Mouse (Mus musculus) retina, postnatal 1 day (tissue): ENCODE data around the gene Nfkbie.
A peak's percentile ranks its signal among the peaks of the same experiment; 100 is the strongest.

Experiments
- DNase-seq: peaks from one replicate; pipeline ENCODE4 v3.0.0-alpha.2; 2012

Nfkbie gene

GRCm38 (mm10) chr17:45584096-45584896, 28.8 kb downstream of the Nfkbie start:
- no peak for DNase-seq

GRCm38 (mm10) chr17:45584939-45585678, 29.6 kb downstream of the Nfkbie start:
- DNase-seq, result peak; percentile 87

GRCm38 (mm10) chr17:45585725-45586448, 30.4 kb downstream of the Nfkbie start:
- no peak for DNase-seq

GRCm38 (mm10) chr17:45586449-45586837, 30.9 kb downstream of the Nfkbie start:
- DNase-seq, result no peak

- DNase-seq, result no peak
Measured at GRCm38 (mm10) chr17:45588370-45588769, 32.9 kb downstream of the Nfkbie start.

- no peak for DNase-seq
Measured at GRCm38 (mm10) chr17:45589236-45589635, 33.7 kb downstream of the Nfkbie start.

- no peak for DNase-seq
Measured at GRCm38 (mm10) chr17:45589844-45590243, 34.3 kb downstream of the Nfkbie start.

GRCm38 (mm10) chr17:45590410-45590809, 34.9 kb downstream of the Nfkbie start:
- no peak for DNase-seq

GRCm38 (mm10) chr17:45591701-45592605, 36.5 kb downstream of the Nfkbie start:
- DNase-seq, result peak; percentile 16

- DNase-seq, result no peak
Measured at GRCm38 (mm10) chr17:45592606-45593431, 37.3 kb downstream of the Nfkbie start.

- DNase-seq, result peak; percentile 33
Measured at GRCm38 (mm10) chr17:45593479-45593878, 38.0 kb downstream of the Nfkbie start.

- no peak for DNase-seq
Measured at GRCm38 (mm10) chr17:45594195-45594594, 38.7 kb downstream of the Nfkbie start.

- DNase-seq, result peak; percentile 77
Measured at GRCm38 (mm10) chr17:45594881-45595735, 39.6 kb downstream of the Nfkbie start.

GRCm38 (mm10) chr17:45595736-45596390, 40.4 kb downstream of the Nfkbie start:
- peak; percentile 14 for DNase-seq

- peak; percentile 73 for DNase-seq
Measured at GRCm38 (mm10) chr17:45596631-45597396, 41.3 kb downstream of the Nfkbie start.

GRCm38 (mm10) chr17:45597787-45598186, 42.3 kb downstream of the Nfkbie start:
- DNase-seq, result peak; percentile 86

- DNase-seq, result no peak
Measured at GRCm38 (mm10) chr17:45598376-45598775, 42.9 kb downstream of the Nfkbie start.

GRCm38 (mm10) chr17:45598891-45599290, 43.4 kb downstream of the Nfkbie start:
- peak; percentile 24 for DNase-seq
